Comparison of ENCODE assay signal across 7 mouse cellular contexts in genomic region chrX:48462297-48462696, GRCm38 (mm10). TPM values are rescaled to one million over a fixed set of nuclear protein-coding genes. Genes with fewer than 3 reads are reported as not detected.
DNase-seq lines count a peak whose midpoint lies in the region; ATAC-seq and TF ChIP-seq lines count a peak whose summit lies in the region.

No protein-coding gene starts in this region.

- no peak overlapping the region for H3K27ac ChIP-seq in thymus, adult 2 months (ENCODE audit: control insufficient read depth, insufficient read depth, low read length)
- no peak overlapping the region for H3K27ac ChIP-seq in forebrain, postnatal 0 days (ENCODE audit: low read depth, low read length)
- H3K27ac ChIP-seq in liver, embryonic 15.5 days (replicated peaks) = no peak overlapping the region

- peaks cover 11% of the 10 kb centered on the region for H3K4me1 ChIP-seq in thymus, adult 2 months (replicated peaks; ENCODE audit: control insufficient read depth, insufficient read depth, low read length)
- no peaks in the 10 kb centered on the region for H3K4me1 ChIP-seq in forebrain, postnatal 0 days (ENCODE audit: insufficient read depth)
- peaks cover 11% of the 10 kb centered on the region; the same call in 1 of the 2 replicates for H3K4me1 ChIP-seq in liver, embryonic 15.5 days (replicated peaks)

- DNase-seq in thymus, adult 2 months = no peak
- DNase-seq in thymus, postnatal 0 days (ENCODE audit: low spot score) = no peak
- no peak for DNase-seq in forebrain, postnatal 0 days
- DNase-seq in adrenal gland, adult 18-20 months (ENCODE audit: low spot score in 2 of 2) = no peak
- DNase-seq in yolk sac, embryonic 10.5 days (ENCODE audit: low spot score) = no peak
- no peak for DNase-seq in gastrocnemius, postnatal 4 days (ENCODE audit: low spot score in 2 of 2)

- TF ChIP-seq POLR2A in thymus, adult 2 months (IDR thresholded peaks at IDR 0.05; ENCODE audit: control insufficient read depth, extremely low read depth, insufficient read depth, low read length, poor library complexity) = no peak

- H3K9me3 ChIP-seq in forebrain, postnatal 0 days (ENCODE audit: low read length) = no peaks in the 10 kb centered on the region
- H3K9me3 ChIP-seq in liver, embryonic 15.5 days (replicated peaks) = no peaks in the 10 kb centered on the region

- no peak for ATAC-seq in forebrain, postnatal 0 days
- ATAC-seq in liver, embryonic 15.5 days (ENCODE audit: insufficient read depth) = no peak

- H3K27me3 ChIP-seq in thymus, adult 2 months (ENCODE audit: control insufficient read depth, insufficient read depth, low read length) = no peaks in the 10 kb centered on the region
- no peaks in the 10 kb centered on the region for H3K27me3 ChIP-seq in forebrain, postnatal 0 days (ENCODE audit: insufficient read depth, low read length)
- no peaks in the 10 kb centered on the region; the same call in 1 of the 2 replicates for H3K27me3 ChIP-seq in liver, embryonic 15.5 days

- H3K9ac ChIP-seq in forebrain, postnatal 0 days = 0 out of 2 replicates have a peak overlapping the region, but pooled peaks have one; percentile 2
- peak overlapping the region; percentile 6; the same call in 1 of the 2 replicates for H3K9ac ChIP-seq in liver, embryonic 15.5 days

- peak overlapping the region; percentile 63 for H3K4me2 ChIP-seq in forebrain, postnatal 0 days (ENCODE audit: low read depth)
- peak overlapping the region; percentile 74 for H3K4me2 ChIP-seq in liver, embryonic 15.5 days

- peak overlapping the region; percentile 12; the same call in 1 of the 2 replicates for H3K4me3 ChIP-seq in thymus, adult 2 months (ENCODE audit: control insufficient read depth, insufficient read depth, low read length)
- peak overlapping the region; percentile 32 for H3K4me3 ChIP-seq in forebrain, postnatal 0 days (ENCODE audit: low read depth, low read length)
- peak overlapping the region; percentile 43; the same call in 1 of the 2 replicates for H3K4me3 ChIP-seq in liver, embryonic 15.5 days (replicated peaks)

- 45% methylated on average over 4 of the region's 4 CpGs for WGBS in thymus, adult 2 months
- WGBS in forebrain, postnatal 0 days = 41% methylated on average over 4 of the region's 4 CpGs
- WGBS in liver, embryonic 15.5 days (ENCODE audit: insufficient replicate concordance) = 23% methylated on average over 4 of the region's 4 CpGs

- no peaks in the 10 kb centered on the region for H3K36me3 ChIP-seq in thymus, adult 2 months (ENCODE audit: control insufficient read depth, insufficient read depth, low read length)
- H3K36me3 ChIP-seq in forebrain, postnatal 0 days (ENCODE audit: insufficient read depth) = no peaks in the 10 kb centered on the region
- no peaks in the 10 kb centered on the region for H3K36me3 ChIP-seq in liver, embryonic 15.5 days (replicated peaks)

- TF ChIP-seq CTCF in thymus, adult 2 months (IDR thresholded peaks at IDR 0.05; ENCODE audit: borderline replicate concordance, control insufficient read depth, extremely low read depth, insufficient read depth, low read length, poor library complexity) = no peak
- no peak for TF ChIP-seq CTCF in forebrain, postnatal 0 days (IDR thresholded peaks at IDR 0.05; ENCODE audit: low read depth)

RNA-seq across cellular contexts. Expression of gene Elf4, which starts 0.6 kb away (rescaled TPM):
- polyA plus RNA-seq in thymus, adult 2 months (2012; rRNA removed) = 90.5 and 92.3 TPM in 2 replicates
- polyA plus RNA-seq in thymus, postnatal 0 days (2015; fragmentation: Nextera tagmentation; extraction: Ambion mirVana) = 9.9 TPM in 2 replicates
- 0.54 and 1.8 TPM in 2 replicates for total RNA-seq in forebrain, postnatal 0 days (2014; rRNA removed)
- polyA plus RNA-seq in forebrain, postnatal 0 days (2015; fragmentation: Nextera tagmentation; extraction: Ambion mirVana) = 0.13 and 0.24 TPM in 2 replicates
- polyA plus RNA-seq in liver, embryonic 15.5 days (2015; fragmentation: Nextera tagmentation; extraction: Ambion mirVana) = 2.3 and 2.4 TPM in 2 replicates
- 10 to 100 TPM in 1 of 2 experiments, 1 to 10 TPM in 1; 9.9 to 14.6 TPM for total RNA-seq in adrenal gland, adult 18-20 months (2021)
- total RNA-seq in gastrocnemius, postnatal 4 days (2021) = 10 to 100 TPM; 19.2 to 19.5 TPM

RNA-seq across cellular contexts. Expression of gene Aifm1, which starts 51.1 kb away (rescaled TPM):
- polyA plus RNA-seq in thymus, adult 2 months (2012; rRNA removed) = 11.8 and 12.1 TPM in 2 replicates
- polyA plus RNA-seq in thymus, postnatal 0 days (2015; fragmentation: Nextera tagmentation; extraction: Ambion mirVana) = 53.4 and 53.8 TPM in 2 replicates
- total RNA-seq in forebrain, postnatal 0 days (2014; rRNA removed) = 13.9 and 15.5 TPM in 2 replicates
- polyA plus RNA-seq in forebrain, postnatal 0 days (2015; fragmentation: Nextera tagmentation; extraction: Ambion mirVana) = 28.0 and 28.2 TPM in 2 replicates
- 55.5 and 59.5 TPM in 2 replicates for polyA plus RNA-seq in liver, embryonic 15.5 days (2015; fragmentation: Nextera tagmentation; extraction: Ambion mirVana)
- 100 to 1,000 TPM; 142 to 233 TPM for total RNA-seq in adrenal gland, adult 18-20 months (2021)
- 10 to 100 TPM; 40.0 to 43.3 TPM for total RNA-seq in gastrocnemius, postnatal 4 days (2021)

RNA-seq across cellular contexts. Expression of gene Rab33a, which starts 56.8 kb away (rescaled TPM):
- polyA plus RNA-seq in thymus, adult 2 months (2012; rRNA removed) = 2.0 and 2.5 TPM in 2 replicates
- 7.3 and 8.7 TPM in 2 replicates for polyA plus RNA-seq in thymus, postnatal 0 days (2015; fragmentation: Nextera tagmentation; extraction: Ambion mirVana)
- total RNA-seq in forebrain, postnatal 0 days (2014; rRNA removed) = 50.9 and 84.3 TPM in 2 replicates
- 97.9 and 104 TPM in 2 replicates for polyA plus RNA-seq in forebrain, postnatal 0 days (2015; fragmentation: Nextera tagmentation; extraction: Ambion mirVana)
- polyA plus RNA-seq in liver, embryonic 15.5 days (2015; fragmentation: Nextera tagmentation; extraction: Ambion mirVana) = 0.39 and 0.48 TPM in 2 replicates
- 10 to 100 TPM in 1 of 2 experiments, 1 to 10 TPM in 1; 8.2 to 47.1 TPM for total RNA-seq in adrenal gland, adult 18-20 months (2021)
- total RNA-seq in gastrocnemius, postnatal 4 days (2021) = 1 to 10 TPM in 1 of 2 experiments, under 1 TPM in 1; 0.56 to 1.8 TPM

Comparison
In these comparisons a context has a peak if more than half of its experiments do, and no peak if none do; other contexts are left out.
1. RNA of gene Rab33a, which starts 56.8 kb away (polyA plus RNA-seq): 97.9 to 104 TPM in forebrain, postnatal 0 days; 7.3 to 8.7 TPM in thymus, postnatal 0 days, 2.0 to 2.5 TPM in thymus, adult 2 months and 0.39 to 0.48 TPM in liver, embryonic 15.5 days; every median in the first group is over 10 times any median in the second.
2. Peak in every context shown above with its lines, with median percentiles within 50 percentile points of each other: H3K4me3 ChIP-seq.